Mouse (Mus musculus): ENCODE measurements around the gene Fbxo47.

Fbxo47 gene

DNA sequence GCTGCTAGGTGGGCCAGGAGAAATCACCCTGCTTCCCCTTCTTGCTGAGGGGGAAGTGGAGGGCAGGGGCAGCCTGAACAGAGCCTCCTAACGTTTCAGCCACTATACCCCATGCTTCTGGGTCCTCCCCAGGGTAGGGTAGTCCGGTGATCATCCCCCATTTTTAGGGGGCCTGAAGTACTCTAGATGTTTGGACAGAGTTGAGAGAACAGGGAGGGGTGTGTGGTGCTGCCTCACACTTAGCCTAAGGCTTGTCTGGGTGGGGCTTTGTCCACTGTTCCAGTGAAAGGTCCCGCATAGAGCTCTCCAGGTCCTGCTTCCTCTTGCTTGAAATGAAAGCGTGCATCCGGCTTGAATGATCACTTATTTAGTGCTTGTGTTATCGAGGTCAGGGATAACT is 53.5 kb downstream of the Fbxo47 start:
- no peak for DNase-seq (ENCODE audit: low spot score in 2 of 2)

- DNase-seq (ENCODE audit: low spot score in 2 of 2): no peak
These were observed 54.0 kb downstream of the Fbxo47 start for GRCm38 (mm10) chr11:97829913-97830476.

DNA sequence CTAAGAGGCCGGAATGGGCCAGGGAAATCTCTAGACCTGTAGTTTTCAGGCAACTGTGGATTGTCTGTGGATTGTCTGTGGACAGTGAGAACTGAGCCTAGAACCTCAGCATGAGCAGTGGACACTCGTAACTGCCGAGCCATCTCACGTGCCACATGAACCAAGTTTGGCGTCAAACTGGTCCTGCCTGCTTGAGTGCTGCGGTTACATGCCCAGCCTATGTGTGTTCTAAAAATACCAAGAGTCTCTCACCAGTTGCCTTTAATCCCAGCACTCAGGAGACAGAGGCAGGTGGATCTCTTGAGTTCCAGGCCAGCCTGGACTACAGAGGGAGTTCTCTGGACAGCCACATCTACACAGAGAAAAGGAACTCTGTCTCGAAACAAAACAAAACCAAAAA is 54.6 kb downstream of the Fbxo47 start:
- DNase-seq (ENCODE audit: low spot score in 2 of 2): no peak

- no peak for DNase-seq (ENCODE audit: low spot score in 2 of 2)
These were observed 56.3 kb downstream of the Fbxo47 start for GRCm38 (mm10) chr11:97827654-97828053.

DNA sequence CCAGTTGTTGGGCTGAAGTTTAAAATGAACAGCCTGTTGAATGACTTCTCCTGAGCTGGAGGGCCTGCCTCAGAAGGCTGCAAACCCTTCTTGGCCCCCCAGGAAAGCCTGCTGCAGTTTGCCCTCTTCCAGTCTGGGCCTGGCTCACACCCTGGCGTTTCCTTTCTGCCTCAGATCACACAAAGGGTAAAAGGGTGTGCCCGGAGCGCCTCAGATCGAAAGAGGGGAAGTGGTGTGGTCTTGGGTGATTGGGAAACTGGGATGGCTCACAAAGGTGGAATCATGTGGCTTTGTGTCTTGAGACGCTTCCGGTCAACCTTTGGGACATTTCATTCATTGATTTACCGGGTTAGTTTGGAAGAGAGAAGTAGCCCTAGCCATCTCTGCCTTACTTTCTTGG is 57.5 kb downstream of the Fbxo47 start:
- no peak for DNase-seq (ENCODE audit: low spot score in 2 of 2)

GRCm38 (mm10) chr11:97825971-97826370 is 58.0 kb downstream of the Fbxo47 start:
- no peak for DNase-seq (ENCODE audit: low spot score in 2 of 2)

- no peak for DNase-seq (ENCODE audit: low spot score in 2 of 2)
These were observed 58.7 kb downstream of the Fbxo47 start for GRCm38 (mm10) chr11:97825295-97825694.

GRCm38 (mm10) chr11:97824895-97825294 is 59.1 kb downstream of the Fbxo47 start:
- no peak for DNase-seq (ENCODE audit: low spot score in 2 of 2)

DNA sequence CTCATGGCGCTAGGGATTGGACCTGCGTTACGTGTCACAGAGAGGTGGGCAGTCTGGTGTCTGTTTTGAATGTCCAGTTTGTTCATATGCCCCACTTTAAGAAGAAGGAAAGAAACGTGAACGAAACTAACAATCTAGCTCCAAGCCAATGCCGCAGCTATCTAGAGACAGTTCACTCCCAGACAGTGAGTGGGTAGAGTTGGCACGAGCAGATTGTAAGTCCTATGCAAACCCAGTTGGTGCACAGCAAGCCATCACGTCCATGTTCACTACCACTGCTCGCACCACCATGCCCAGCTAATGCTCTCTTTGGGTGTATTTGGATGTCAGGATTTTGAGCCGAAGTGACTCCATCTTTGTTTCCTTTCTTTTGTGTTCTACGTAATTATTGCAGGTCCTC is 59.8 kb downstream of the Fbxo47 start:
- DNase-seq (ENCODE audit: low spot score in 2 of 2): no peak

DNA sequence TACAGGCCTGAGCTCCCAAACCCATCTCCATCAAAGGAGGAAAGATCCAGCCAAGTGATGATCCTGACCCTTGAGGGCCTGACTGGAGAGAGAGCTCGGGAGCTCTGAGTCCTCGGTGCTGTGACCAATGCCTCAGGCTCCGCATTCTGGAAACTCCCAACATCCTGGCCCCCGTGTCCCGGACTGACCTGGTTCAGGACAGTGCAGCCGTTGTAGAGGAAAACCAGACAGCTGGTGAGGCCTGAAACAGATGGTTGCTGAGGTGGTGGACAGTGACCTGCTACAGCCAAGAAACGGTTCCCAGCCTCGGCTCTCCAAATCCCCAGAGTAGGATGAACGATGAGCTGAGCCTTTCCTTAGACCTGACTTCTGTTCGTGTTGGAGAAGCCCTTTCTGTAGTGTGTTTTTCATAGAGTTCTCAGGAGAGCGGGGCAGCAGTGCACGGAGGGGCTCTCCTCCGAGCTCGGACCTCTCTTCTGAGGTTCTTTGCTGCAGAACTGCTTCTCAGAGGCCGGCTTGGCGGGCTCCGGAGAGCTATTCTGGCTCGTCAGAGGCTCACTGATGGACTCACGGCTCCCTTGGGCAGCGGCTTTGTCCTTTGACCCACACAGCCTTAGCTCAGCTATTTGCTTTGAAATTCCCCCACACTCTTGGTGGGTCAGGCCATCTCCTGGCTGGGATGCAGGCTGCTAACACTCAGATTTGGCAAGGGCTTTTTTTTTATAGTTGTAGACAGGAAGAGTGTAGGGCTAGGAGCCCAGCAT is 60.9 kb downstream of the Fbxo47 start:
- no peak for DNase-seq (ENCODE audit: low spot score in 2 of 2)

DNA sequence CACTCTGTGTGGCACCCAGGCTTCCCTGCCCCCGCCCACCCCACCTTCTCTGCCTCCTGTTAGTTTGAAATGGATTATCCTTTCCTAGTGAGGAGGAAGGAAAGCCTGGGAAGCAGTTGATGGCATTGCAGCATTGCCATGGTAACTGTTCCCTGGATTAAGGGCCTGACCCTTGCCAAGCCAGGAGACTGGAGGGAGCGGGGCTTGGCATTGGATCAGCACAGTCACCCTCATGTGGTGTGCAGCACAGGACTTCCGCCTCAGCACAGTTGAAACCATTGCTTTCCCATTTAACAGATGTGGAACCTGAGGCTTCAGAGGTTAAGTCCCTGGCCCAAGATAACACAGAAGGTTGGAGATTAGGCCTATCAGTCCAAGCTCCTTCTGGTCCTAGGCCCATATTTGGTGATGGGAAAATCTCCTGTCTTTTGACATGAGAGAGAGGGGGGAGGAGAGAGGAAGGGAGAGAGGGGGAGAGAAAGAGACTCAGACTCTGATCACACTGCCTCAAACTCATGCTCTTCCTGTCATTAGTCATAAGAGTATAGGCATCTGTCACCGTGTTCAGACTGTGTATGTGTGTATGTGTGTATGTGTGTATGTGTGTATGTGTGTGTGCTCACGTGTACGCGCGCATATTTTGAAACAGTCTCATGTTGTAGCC is 62.4 kb downstream of the Fbxo47 start:
- DNase-seq (ENCODE audit: low spot score in 2 of 2): no peak

DNA sequence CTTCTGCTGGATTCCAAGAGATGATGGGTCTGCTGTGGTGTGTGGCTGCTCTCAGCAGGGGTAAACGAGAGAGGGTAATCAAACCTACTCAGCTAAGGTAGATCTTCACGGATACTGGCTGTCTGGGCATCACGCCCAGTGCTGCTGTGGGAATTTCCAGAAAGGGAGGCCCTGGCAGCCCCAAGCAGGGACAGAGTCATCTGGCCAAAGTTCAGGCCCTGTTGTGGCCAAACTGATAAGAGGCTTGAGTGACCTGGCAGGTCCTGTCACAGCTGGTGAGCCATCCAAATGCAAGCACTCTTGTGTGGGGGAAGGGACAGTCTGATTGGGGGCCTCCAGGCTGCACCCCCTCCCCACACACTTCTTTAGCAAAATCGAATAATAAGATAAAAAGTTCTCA is 63.1 kb downstream of the Fbxo47 start:
- no peak for DNase-seq (ENCODE audit: low spot score in 2 of 2)

DNA sequence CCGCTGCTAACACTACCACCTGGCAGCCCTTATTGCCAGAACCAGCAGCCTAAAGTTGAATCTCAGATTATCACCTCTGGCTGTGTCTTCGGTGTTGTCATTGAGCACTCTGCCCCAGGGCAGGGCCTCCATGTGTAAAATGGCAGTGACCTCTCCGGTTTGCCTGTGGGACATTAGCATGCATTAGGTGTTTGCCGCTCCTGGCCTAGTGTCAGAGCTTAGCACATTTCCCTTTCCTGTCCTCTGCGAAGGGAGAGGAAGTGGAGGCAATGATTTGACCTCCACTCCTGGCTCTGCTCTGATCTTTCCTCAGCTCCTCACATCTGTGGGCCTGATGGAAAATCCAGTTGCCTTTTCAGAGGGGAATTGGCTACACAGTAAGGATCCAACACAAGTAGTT is 64.0 kb downstream of the Fbxo47 start:
- DNase-seq (ENCODE audit: low spot score in 2 of 2): no peak

DNA sequence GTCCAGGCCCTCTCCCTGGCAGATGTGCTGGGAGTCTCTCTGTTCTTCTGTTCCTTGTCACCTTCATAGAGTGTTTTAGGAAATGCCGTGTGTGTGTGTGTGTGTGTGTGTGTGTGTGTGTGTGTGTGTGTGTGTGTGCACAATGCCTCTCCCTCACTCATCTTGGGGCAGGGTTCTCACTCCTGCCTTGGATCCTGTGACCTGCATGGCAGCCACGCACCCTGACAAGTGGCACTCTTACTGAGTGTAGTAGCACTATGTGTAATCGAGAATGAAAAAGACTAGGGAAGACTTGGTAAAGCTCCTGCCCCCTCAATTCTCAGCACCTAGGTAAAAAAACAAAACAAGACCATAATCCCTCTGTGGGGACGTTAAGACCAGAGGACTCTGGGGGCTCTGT is 64.9 kb downstream of the Fbxo47 start:
- no peak for DNase-seq (ENCODE audit: low spot score in 2 of 2)

DNA sequence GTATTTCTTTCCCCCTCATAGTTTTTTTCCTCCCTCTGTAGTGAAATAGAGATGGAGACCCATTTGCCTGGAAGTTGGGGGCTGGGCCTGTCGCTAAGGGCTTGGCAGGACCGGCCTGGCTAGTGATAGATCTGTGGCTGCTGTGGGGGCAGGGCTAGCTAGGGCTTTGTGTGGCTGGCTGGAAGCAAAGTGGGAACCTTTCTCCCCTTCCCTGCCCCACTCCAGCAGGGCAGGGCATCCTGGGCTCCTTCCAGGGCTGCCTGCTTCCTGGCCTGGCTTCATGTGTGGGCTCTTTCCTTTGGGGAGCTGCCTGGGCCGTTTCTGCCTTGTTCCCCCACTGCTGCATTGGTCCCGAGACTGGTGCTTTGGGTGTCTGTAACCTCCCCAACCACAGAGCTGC is 65.4 kb downstream of the Fbxo47 start:
- DNase-seq (ENCODE audit: low spot score in 2 of 2): no peak

DNA sequence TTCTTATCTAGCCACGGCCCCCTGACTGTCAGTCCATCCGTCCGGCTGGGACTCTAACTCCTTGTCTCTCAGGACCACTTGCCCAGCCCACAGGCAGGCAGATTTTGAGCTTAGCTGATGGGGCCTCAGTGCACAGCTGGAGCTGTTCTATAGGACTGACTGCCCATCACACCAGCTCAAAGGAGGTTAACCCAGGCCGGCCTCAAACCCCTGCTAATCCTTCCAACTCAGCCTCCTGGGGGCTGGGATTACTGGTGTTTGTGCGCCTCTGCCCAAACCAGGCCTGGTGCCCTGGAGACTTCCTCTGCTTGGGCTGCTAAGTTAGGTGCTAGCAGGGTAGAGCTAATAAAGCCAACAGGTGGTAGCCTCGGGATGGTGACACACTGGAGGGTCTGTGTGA is 66.0 kb downstream of the Fbxo47 start:
- DNase-seq (ENCODE audit: low spot score in 2 of 2): no peak

DNA sequence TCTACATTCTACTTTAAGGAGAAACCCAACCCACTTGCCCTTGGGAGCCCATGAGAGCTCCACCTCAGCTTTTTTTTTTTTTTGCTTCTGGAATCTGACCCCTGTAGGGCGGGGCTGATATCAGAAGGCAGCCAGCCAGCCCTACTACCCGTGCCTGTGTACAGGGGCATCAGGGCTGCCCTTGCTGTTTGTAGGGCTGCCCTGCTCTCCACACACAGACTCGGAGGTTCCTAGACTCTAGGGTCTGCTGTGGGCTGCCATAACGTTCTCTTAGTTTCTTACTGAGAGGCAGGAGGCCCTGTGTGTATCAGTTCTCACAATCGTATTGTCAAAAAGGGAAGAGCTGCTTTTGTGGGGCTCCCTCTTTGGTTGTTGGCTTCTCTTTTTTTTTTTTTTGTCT is 66.6 kb downstream of the Fbxo47 start:
- DNase-seq (ENCODE audit: low spot score in 2 of 2): no peak

GRCm38 (mm10) chr11:97816916-97817315 is 67.0 kb downstream of the Fbxo47 start:
- DNase-seq (ENCODE audit: low spot score in 2 of 2): no peak

GRCm38 (mm10) chr11:97816176-97816575 is 67.8 kb downstream of the Fbxo47 start:
- no peak for DNase-seq (ENCODE audit: low spot score in 2 of 2)

DNA sequence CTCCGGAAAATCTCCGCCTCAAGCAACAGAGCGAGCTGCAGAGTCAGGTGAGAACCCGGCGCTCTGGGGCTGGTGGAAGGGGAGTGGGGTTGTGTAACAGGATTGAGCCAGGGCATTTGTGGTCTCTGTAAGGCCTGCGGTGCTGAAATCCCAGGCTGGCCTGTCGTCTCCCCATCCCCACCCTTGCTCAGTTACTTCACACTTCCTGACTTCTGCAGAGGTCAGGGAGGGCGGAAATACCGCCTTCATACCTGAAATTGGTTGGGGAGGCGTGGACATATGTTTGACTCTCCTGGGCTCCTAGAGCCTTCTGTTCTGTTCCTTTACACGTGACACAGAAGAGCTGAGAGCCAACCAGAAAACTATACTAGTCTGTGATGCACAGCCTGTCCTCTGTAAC is 68.2 kb downstream of the Fbxo47 start:
- no peak for DNase-seq (ENCODE audit: low spot score in 2 of 2)

GRCm38 (mm10) chr11:97813746-97814515 is 70.0 kb downstream of the Fbxo47 start:
- no peak for DNase-seq (ENCODE audit: low spot score in 2 of 2)

DNA sequence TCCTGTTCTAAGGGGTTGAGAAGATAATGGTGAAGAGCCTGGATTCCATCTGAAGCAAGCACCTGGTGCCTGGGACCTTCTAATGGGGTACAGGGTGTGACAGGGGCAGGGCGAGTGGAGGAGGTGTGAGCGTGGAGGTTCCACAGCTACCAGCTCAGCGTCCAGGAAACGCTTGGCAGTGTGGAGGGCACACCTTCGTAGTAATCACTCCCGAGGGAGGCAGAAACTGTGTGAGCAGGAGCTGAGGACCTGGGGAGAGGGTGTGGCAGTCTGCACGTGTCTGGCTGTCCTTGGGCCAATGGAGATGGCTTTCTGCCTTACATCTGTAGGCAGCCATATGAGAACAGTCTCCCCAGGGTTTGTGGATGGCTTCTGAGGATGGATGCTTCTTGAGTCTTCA is 70.9 kb downstream of the Fbxo47 start:
- no peak for DNase-seq (ENCODE audit: low spot score in 2 of 2)
